Mouse (Mus musculus): ENCODE measurements around the gene Gm13279. TPM values are rescaled to one million over a fixed set of nuclear protein-coding genes. Genes with fewer than 3 reads are reported as not detected.
"Not testable (repeated sequence)": the region's sequence is repeated elsewhere in the genome, so short reads cannot be mapped to it uniquely, and the experiment has no call there.

The Gm13279 gene
- polyA plus RNA-seq, 1 experiment from 2014 or later, result not detected

DNA sequence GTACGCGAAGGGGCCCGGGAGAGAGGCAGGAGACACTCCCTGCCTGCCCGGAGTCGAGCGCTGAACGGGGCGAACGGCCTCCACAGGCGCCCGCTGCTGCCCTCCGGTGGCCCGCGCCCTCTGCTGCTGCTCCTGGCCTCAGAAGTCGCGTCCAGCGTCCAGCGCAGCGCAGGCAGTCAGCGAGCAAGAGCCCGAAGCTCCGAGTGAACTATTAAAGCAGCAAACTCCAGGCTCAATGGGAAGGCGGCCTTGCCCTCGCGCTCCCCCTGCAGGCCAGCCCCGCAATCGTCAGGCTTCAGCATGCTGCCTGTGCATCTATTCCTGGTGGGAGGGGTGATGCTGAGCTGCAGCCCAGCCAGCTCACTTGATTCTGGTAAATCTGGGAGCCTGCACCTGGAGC lies 11.8 kb upstream of the Gm13279 start, which contains the start of gene Gm13276:
Gene Gm13276, plus strand, starts transcription at position 301 of the 400 bp plus-strand sequence.
- not testable (repeated sequence) for H3K4me3 ChIP-seq (ENCODE audit: low read depth, low read length); H3K36me3 ChIP-seq (ENCODE audit: control insufficient read depth, insufficient read depth, low read length); H3K27me3 ChIP-seq (replicated peaks; ENCODE audit: control insufficient read depth, insufficient read depth, low read length); H3K4me1 ChIP-seq (replicated peaks; ENCODE audit: control insufficient read depth, insufficient read depth, low read length); ATAC-seq (replicated peaks; ENCODE audit: low FRiP score, low TSS enrichment, low read depth); H3K9me3 ChIP-seq (ENCODE audit: control insufficient read depth, low read length); H3K9ac ChIP-seq (ENCODE audit: low read length); H3K4me2 ChIP-seq (ENCODE audit: low read length); DNase-seq (ENCODE audit: low spot score); H3K27ac ChIP-seq (ENCODE audit: low read depth)
- no CpG with 5 or more reads among the region's 27 CpGs for WGBS

DNA sequence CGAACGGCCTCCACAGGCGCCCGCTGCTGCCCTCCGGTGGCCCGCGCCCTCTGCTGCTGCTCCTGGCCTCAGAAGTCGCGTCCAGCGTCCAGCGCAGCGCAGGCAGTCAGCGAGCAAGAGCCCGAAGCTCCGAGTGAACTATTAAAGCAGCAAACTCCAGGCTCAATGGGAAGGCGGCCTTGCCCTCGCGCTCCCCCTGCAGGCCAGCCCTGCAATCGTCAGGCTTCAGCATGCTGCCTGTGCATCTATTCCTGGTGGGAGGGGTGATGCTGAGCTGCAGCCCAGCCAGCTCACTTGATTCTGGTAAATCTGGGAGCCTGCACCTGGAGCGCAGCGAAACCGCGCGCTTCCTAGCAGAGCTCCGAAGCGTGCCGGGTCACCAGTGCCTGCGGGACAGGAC lies 8.8 kb upstream of the Gm13279 start, which contains the start of gene Gm13277:
Gene Gm13277, plus strand, starts transcription at position 231 of the 400 bp plus-strand sequence.
- not testable (repeated sequence) for H3K9me3 ChIP-seq (ENCODE audit: control insufficient read depth, low read length); ATAC-seq (replicated peaks; ENCODE audit: low FRiP score, low TSS enrichment, low read depth); DNase-seq (ENCODE audit: low spot score); H3K27me3 ChIP-seq (replicated peaks; ENCODE audit: control insufficient read depth, insufficient read depth, low read length); H3K4me2 ChIP-seq (ENCODE audit: low read length); H3K4me1 ChIP-seq (replicated peaks; ENCODE audit: control insufficient read depth, insufficient read depth, low read length); H3K9ac ChIP-seq (ENCODE audit: low read length); H3K36me3 ChIP-seq (ENCODE audit: control insufficient read depth, insufficient read depth, low read length); H3K27ac ChIP-seq (ENCODE audit: low read depth); H3K4me3 ChIP-seq (ENCODE audit: low read depth, low read length)
- WGBS, result 0% methylated on average over 3 of the region's 28 CpGs

DNA sequence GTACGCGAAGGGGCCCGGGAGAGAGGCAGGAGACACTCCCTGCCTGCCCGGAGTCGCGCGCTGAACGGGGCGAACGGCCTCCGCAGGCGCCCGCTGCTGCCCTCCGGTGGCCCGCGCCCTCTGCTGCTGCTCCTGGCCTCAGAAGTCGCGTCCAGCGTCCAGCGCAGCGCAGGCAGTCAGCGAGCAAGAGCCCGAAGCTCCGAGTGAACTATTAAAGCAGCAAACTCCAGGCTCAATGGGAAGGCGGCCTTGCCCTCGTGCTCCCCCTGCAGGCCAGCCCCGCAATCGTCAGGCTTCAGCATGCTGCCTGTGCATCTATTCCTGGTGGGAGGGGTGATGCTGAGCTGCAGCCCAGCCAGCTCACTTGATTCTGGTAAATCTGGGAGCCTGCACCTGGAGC lies 5.9 kb upstream of the Gm13279 start, which contains the start of gene Gm13278:
Gene Gm13278, plus strand, starts transcription at position 301 of the 400 bp plus-strand sequence.
- H3K9ac ChIP-seq (ENCODE audit: low read length); DNase-seq (ENCODE audit: low spot score); ATAC-seq (replicated peaks; ENCODE audit: low FRiP score, low TSS enrichment, low read depth); H3K4me1 ChIP-seq (replicated peaks; ENCODE audit: control insufficient read depth, insufficient read depth, low read length); H3K27ac ChIP-seq (ENCODE audit: low read depth); H3K9me3 ChIP-seq (ENCODE audit: control insufficient read depth, low read length); H3K36me3 ChIP-seq (ENCODE audit: control insufficient read depth, insufficient read depth, low read length); H3K4me2 ChIP-seq (ENCODE audit: low read length); H3K27me3 ChIP-seq (replicated peaks; ENCODE audit: control insufficient read depth, insufficient read depth, low read length); H3K4me3 ChIP-seq (ENCODE audit: low read depth, low read length): not testable (repeated sequence)
- no CpG with 5 or more reads among the region's 28 CpGs for WGBS

DNA sequence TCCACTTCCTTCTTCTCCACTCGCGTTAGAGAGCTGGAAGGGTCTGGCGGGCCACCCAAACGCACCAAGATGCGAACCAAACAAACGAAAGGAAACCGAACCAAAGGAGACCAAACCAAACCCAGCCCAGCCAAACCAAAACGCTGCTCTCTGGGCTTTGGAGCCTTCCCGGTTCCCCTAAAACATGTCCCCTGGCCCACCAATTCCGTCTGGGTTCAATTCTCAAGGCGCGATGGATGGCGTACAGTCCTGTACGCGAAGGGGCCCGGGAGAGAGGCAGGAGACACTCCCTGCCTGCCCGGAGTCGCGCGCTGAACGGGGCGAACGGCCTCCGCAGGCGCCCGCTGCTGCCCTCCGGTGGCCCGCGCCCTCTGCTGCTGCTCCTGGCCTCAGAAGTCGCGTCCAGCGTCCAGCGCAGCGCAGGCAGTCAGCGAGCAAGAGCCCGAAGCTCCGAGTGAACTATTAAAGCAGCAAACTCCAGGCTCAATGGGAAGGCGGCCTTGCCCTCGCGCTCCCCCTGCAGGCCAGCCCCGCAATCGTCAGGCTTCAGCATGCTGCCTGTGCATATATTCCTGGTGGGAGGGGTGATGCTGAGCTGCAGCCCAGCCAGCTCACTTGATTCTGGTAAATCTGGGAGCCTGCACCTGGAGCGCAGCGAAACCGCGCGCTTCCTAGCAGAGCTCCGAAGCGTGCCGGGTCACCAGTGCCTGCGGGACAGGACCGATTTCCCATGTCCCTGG lies 3.1 kb upstream of the Gm13279 start, which contains the start of gene Gm13275:
Gene Gm13275, plus strand, starts transcription at position 552 of the 740 bp plus-strand sequence.
- 0% methylated on average over 9 of the region's 52 CpGs for WGBS

DNA sequence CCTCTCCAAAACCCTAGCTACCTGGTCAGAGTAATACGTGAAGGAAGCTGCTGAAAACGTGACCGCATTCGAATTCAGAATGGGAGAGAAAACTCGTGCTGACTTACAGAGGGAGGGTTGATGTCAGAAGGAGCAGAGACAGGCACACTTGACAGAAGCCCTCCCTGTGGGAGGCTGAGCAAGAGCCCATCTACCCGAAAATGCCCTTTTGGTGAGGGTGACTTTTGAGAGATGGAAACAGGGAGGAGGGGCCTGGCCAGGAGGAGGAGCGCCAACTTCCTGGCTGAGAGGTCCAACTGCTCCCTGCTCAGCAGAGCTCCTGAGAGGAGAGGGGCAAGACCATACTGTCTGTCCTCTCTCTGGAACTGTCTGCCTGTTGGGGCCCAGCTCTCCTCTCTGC lies 2.2 kb downstream of the Gm13279 start, which contains the start of gene Gm13285:
Gene Gm13285, plus strand, starts transcription at position 301 of the 400 bp plus-strand sequence.
- not testable (repeated sequence) for H3K4me3 ChIP-seq (ENCODE audit: low read depth, low read length); H3K9me3 ChIP-seq (ENCODE audit: control insufficient read depth, low read length); H3K36me3 ChIP-seq (ENCODE audit: control insufficient read depth, insufficient read depth, low read length); ATAC-seq (replicated peaks; ENCODE audit: low FRiP score, low TSS enrichment, low read depth); H3K27me3 ChIP-seq (replicated peaks; ENCODE audit: control insufficient read depth, insufficient read depth, low read length); H3K9ac ChIP-seq (ENCODE audit: low read length); H3K4me2 ChIP-seq (ENCODE audit: low read length); DNase-seq (ENCODE audit: low spot score); H3K27ac ChIP-seq (ENCODE audit: low read depth); H3K4me1 ChIP-seq (replicated peaks; ENCODE audit: control insufficient read depth, insufficient read depth, low read length)
- WGBS, result 0% methylated on average over 1 of the region's 7 CpGs

More for the DNA sequence above, 3.1 kb upstream of the Gm13279 start, which contains the start of gene Gm13275:
- H3K27ac ChIP-seq (ENCODE audit: low read depth); H3K27me3 ChIP-seq (replicated peaks; ENCODE audit: control insufficient read depth, insufficient read depth, low read length); ATAC-seq (replicated peaks; ENCODE audit: low FRiP score, low TSS enrichment, low read depth); H3K36me3 ChIP-seq (ENCODE audit: control insufficient read depth, insufficient read depth, low read length); H3K4me1 ChIP-seq (replicated peaks; ENCODE audit: control insufficient read depth, insufficient read depth, low read length); H3K4me2 ChIP-seq (ENCODE audit: low read length); H3K4me3 ChIP-seq (ENCODE audit: low read depth, low read length); H3K9ac ChIP-seq (ENCODE audit: low read length); DNase-seq (ENCODE audit: low spot score); H3K9me3 ChIP-seq (ENCODE audit: control insufficient read depth, low read length): not testable (repeated sequence)

GRCm38 (mm10) chr4:88802954-88803353 lies 5.8 kb downstream of the Gm13279 start, which contains the start of gene Gm13287:
Gene Gm13287 (plus strand): TSS chr4:88803254.
- H3K9me3 ChIP-seq (ENCODE audit: control insufficient read depth, low read length); H3K4me2 ChIP-seq (ENCODE audit: low read length); H3K27me3 ChIP-seq (replicated peaks; ENCODE audit: control insufficient read depth, insufficient read depth, low read length); H3K9ac ChIP-seq (ENCODE audit: low read length); H3K4me1 ChIP-seq (replicated peaks; ENCODE audit: control insufficient read depth, insufficient read depth, low read length); H3K27ac ChIP-seq (ENCODE audit: low read depth); H3K4me3 ChIP-seq (ENCODE audit: low read depth, low read length); H3K36me3 ChIP-seq (ENCODE audit: control insufficient read depth, insufficient read depth, low read length); DNase-seq (ENCODE audit: low spot score); ATAC-seq (replicated peaks; ENCODE audit: low FRiP score, low TSS enrichment, low read depth): not testable (repeated sequence)
- WGBS, result no CpG with 5 or more reads among the region's 29 CpGs

GRCm38 (mm10) chr4:88805231-88805630 lies 8.0 kb downstream of the Gm13279 start, which contains the start of gene Gm13288:
Gene Gm13288 (plus strand): TSS chr4:88805531.
- not testable (repeated sequence) for H3K4me2 ChIP-seq (ENCODE audit: low read length); H3K9me3 ChIP-seq (ENCODE audit: control insufficient read depth, low read length); H3K36me3 ChIP-seq (ENCODE audit: control insufficient read depth, insufficient read depth, low read length); DNase-seq (ENCODE audit: low spot score); ATAC-seq (replicated peaks; ENCODE audit: low FRiP score, low TSS enrichment, low read depth); H3K27me3 ChIP-seq (replicated peaks; ENCODE audit: control insufficient read depth, insufficient read depth, low read length); H3K27ac ChIP-seq (ENCODE audit: low read depth); H3K4me1 ChIP-seq (replicated peaks; ENCODE audit: control insufficient read depth, insufficient read depth, low read length); H3K4me3 ChIP-seq (ENCODE audit: low read depth, low read length); H3K9ac ChIP-seq (ENCODE audit: low read length)
- no CpG with 5 or more reads among the region's 8 CpGs for WGBS

GRCm38 (mm10) chr4:88805761-88806160 lies 8.6 kb downstream of the Gm13279 start:
- H3K4me3 ChIP-seq (ENCODE audit: low read depth, low read length); H3K4me2 ChIP-seq (ENCODE audit: low read length); H3K27me3 ChIP-seq (replicated peaks; ENCODE audit: control insufficient read depth, insufficient read depth, low read length); H3K4me1 ChIP-seq (replicated peaks; ENCODE audit: control insufficient read depth, insufficient read depth, low read length); H3K27ac ChIP-seq (ENCODE audit: low read depth); H3K36me3 ChIP-seq (ENCODE audit: control insufficient read depth, insufficient read depth, low read length); DNase-seq (ENCODE audit: low spot score); H3K9ac ChIP-seq (ENCODE audit: low read length); H3K9me3 ChIP-seq (ENCODE audit: control insufficient read depth, low read length); ATAC-seq (replicated peaks; ENCODE audit: low FRiP score, low TSS enrichment, low read depth): not testable (repeated sequence)
- WGBS, result 1% methylated on average over 9 of the region's 34 CpGs

All from intestine, embryonic 14.5 days (tissue).